Mouse (Mus musculus) forebrain, embryonic 13.5 days (tissue): Measurements from ENCODE around the gene Tomt. TPM values are rescaled to one million over a fixed set of nuclear protein-coding genes. Genes with fewer than 3 reads are reported as not detected.
"Not testable (repeated sequence)": the region's sequence is repeated elsewhere in the genome, so short reads cannot be mapped to it uniquely, and the experiment has no call there.

Experiments used
- ATAC-seq: fragments of 200-750 bp; cut with Nextera tagmentation; 2 replicates; pipeline ENCODE4 v1.8.0; 2017
- H3K27ac ChIP-seq: fragments of 300-500 bp; sonication (generic); 2 replicates; pipeline ENCODE4 v1.5.1; 2015; ENCODE audit warnings: inconsistent platforms, mild to moderate bottlenecking, moderate library complexity
- H3K27me3 ChIP-seq: fragments of 300-500 bp; sonication (generic); 2 replicates; pipeline ENCODE4 v1.6.1; 2015; ENCODE audit warnings: mild to moderate bottlenecking, inconsistent platforms
- H3K36me3 ChIP-seq: fragments of 300-500 bp; sonication (generic); 2 replicates; pipeline ENCODE4 v1.6.1; 2015; ENCODE audit warnings: mild to moderate bottlenecking, inconsistent platforms; ENCODE audit not compliant: poor library complexity, severe bottlenecking
- H3K4me1 ChIP-seq: fragments of 300-500 bp; sonication (generic); 2 replicates; pipeline ENCODE4 v1.6.1; 2015; ENCODE audit warnings: inconsistent platforms
- H3K4me2 ChIP-seq: fragments of 300-500 bp; sonication (generic); 2 replicates; pipeline ENCODE4 v1.6.1; 2015; ENCODE audit warnings: inconsistent platforms, mild to moderate bottlenecking, moderate library complexity
- H3K4me3 ChIP-seq: fragments of 300-500 bp; sonication (generic); 2 replicates; pipeline ENCODE4 v1.5.1; 2015; ENCODE audit warnings: mild to moderate bottlenecking, inconsistent platforms
- H3K9ac ChIP-seq: fragments of 300-500 bp; sonication (generic); 2 replicates; pipeline ENCODE4 v1.6.1; 2015; ENCODE audit warnings: mild to moderate bottlenecking, inconsistent platforms
- H3K9me3 ChIP-seq: fragments of 300-500 bp; sonication (generic); replicated peaks from 2 replicates; pipeline ENCODE4 v1.6.1; 2016; ENCODE audit warnings: inconsistent platforms
- WGBS: fragments of 180-500 bp; shearing (Covaris S2); methylation state at CpG from one replicate; pipeline ENCODE4 v1.1.7; 2015; 5-methylcytosine and 5-hydroxymethylcytosine counted together
- polyA plus RNA-seq: library from polyadenylated mRNA; unstranded; fragments of >200 nt; fragmentation: Nextera tagmentation; extraction: Ambion mirVana; gene quantifications from 2 replicates; pipeline ENCODE4 v1.2.1, GENCODE M21; 2015

Tomt gene
- polyA plus RNA-seq, 1 experiment from 2014 or later, result 0.57 TPM

GRCm38 (mm10) chr7:101933300-101933699 is 27.1 kb upstream of the Tomt start:
- no peaks in the 10 kb centered on the region for H3K27me3 ChIP-seq
- WGBS, result 8% methylated on average over 15 of the region's 15 CpGs
- peak overlapping the region; percentile 85 for H3K9ac ChIP-seq
- H3K36me3 ChIP-seq, result no peaks in the 10 kb centered on the region
- peak overlapping the region; percentile 89 for H3K4me3 ChIP-seq
- peaks cover 28% of the 10 kb centered on the region for H3K4me1 ChIP-seq
- H3K27ac ChIP-seq, result no peak overlapping the region
- ATAC-seq, result peak; percentile 36
- H3K9me3 ChIP-seq, result no peaks in the 10 kb centered on the region
- H3K4me2 ChIP-seq, result peak overlapping the region; percentile 77

- H3K36me3 ChIP-seq, result no peaks in the 10 kb centered on the region
- no peaks in the 10 kb centered on the region for H3K27me3 ChIP-seq
- H3K27ac ChIP-seq, result no peak overlapping the region
- ATAC-seq, result no peak
- peak overlapping the region; percentile 89; the same call in 1 of the 2 replicates for H3K4me3 ChIP-seq
- 92% methylated on average over 1 of the region's 1 CpGs for WGBS
- peaks cover 28% of the 10 kb centered on the region for H3K4me1 ChIP-seq
- no peak overlapping the region for H3K9ac ChIP-seq
- no peaks in the 10 kb centered on the region for H3K9me3 ChIP-seq
- H3K4me2 ChIP-seq, result peak overlapping the region; percentile 77
Measured at GRCm38 (mm10) chr7:101932551-101932950, 26.4 kb upstream of the Tomt start.

DNA sequence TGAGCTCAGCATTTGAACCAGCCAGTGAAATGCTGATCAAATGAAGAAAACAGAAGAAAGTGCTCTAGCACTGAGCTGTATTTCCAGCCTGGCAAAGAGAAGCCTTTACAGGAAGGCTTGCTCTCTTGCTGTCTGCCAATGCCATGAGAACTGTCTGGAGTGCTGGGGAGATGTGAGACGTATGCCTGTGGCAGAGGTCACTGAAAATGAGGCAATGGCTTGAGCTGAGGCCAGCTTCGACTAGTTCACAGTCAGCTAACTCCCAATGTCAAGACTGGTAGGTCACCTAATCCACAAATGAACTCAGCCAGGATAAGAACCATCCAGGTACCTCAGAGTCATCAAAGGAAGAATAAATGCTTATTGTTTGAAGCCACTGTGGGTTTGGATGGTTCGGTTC is 21.9 kb upstream of the Tomt start:
- Histone ChIP-seq H3K4me1 (peaks cover 8% of the 10 kb centered on the region), H3K4me3 (no peak overlapping the region), H3K36me3 (no peaks in the 10 kb centered on the region), H3K9me3 (no peaks in the 10 kb centered on the region), H3K27me3 (no peaks in the 10 kb centered on the region), H3K27ac (no peak overlapping the region), H3K4me2 (no peak overlapping the region), H3K9ac (no peak overlapping the region)
- WGBS, result 95% methylated on average over 3 of the region's 3 CpGs
- no peak for ATAC-seq

- not testable (repeated sequence) for H3K27me3 ChIP-seq, ATAC-seq, H3K4me2 ChIP-seq, H3K9me3 ChIP-seq, H3K9ac ChIP-seq, H3K4me3 ChIP-seq, H3K36me3 ChIP-seq, H3K27ac ChIP-seq, H3K4me1 ChIP-seq
Measured at GRCm38 (mm10) chr7:101925892-101926291, 19.7 kb upstream of the Tomt start.

DNA sequence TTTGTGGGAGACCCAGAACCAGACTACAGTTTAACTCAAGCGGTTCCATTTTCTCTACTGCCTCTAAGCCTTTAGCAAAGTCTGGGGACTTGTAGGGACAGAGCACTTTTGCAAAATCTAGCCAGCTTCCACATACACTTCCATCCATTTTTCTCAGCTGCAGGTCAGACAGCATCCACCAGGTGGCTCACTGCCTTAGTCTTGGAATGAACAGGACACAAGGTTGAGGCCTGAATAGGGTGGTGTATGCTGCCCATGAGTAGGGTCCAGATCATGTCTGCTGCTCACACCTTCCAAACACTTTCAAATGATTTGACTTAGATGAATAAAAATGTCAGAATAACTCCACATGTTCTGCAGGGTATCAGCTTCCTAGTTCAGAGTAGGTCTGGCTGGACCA is 11.9 kb upstream of the Tomt start:
- no peaks in the 10 kb centered on the region for H3K27me3 ChIP-seq
- H3K4me2 ChIP-seq, result no peak overlapping the region
- WGBS, result 17% methylated on average over 1 of the region's 1 CpGs
- H3K27ac ChIP-seq, result no peak overlapping the region
- H3K9ac ChIP-seq, result no peak overlapping the region
- H3K36me3 ChIP-seq, result peaks cover 17% of the 10 kb centered on the region
- no peaks in the 10 kb centered on the region for H3K9me3 ChIP-seq
- H3K4me3 ChIP-seq, result no peak overlapping the region
- H3K4me1 ChIP-seq, result no peaks in the 10 kb centered on the region
- peak; percentile 81 for ATAC-seq

DNA sequence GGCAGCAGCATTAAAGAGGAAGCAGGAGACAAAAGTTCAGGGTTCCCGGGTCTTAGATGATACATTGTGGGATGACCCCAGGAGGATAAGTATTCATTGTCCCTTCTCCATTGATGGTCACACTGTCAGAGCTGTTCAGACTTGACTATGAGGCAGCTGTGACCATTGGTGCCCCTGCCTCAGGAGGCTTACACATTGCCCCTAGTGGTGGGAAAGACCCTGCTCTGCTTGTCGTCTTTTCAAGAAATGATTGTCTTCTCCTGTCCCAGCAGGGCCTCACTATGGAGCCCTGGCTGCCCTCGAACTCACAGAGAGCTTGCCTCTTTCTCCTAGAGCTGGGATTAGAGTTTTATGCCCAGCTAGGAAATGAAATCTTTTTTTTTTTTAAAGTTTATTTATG is 5.8 kb upstream of the Tomt start:
- Histone ChIP-seq H3K4me2 (no peak overlapping the region), H3K4me3 (no peak overlapping the region), H3K4me1 (peaks cover 17% of the 10 kb centered on the region), H3K9me3 (no peaks in the 10 kb centered on the region), H3K27me3 (no peaks in the 10 kb centered on the region), H3K27ac (no peak overlapping the region), H3K9ac (no peak overlapping the region), H3K36me3 (peaks cover 61% of the 10 kb centered on the region)
- WGBS, result 57% methylated on average over 3 of the region's 3 CpGs
- no peak for ATAC-seq

GRCm38 (mm10) chr7:101910138-101910537 is 4.0 kb upstream of the Tomt start:
- Histone ChIP-seq H3K27me3 (no peaks in the 10 kb centered on the region), H3K27ac (no peak overlapping the region), H3K36me3 (peaks cover 61% of the 10 kb centered on the region), H3K9ac (no peak overlapping the region), H3K9me3 (no peaks in the 10 kb centered on the region), H3K4me3 (no peak overlapping the region), H3K4me1 (peaks cover 28% of the 10 kb centered on the region), H3K4me2 (no peak overlapping the region)
- ATAC-seq, result no peak
- WGBS, result 91% methylated on average over 4 of the region's 4 CpGs

DNA sequence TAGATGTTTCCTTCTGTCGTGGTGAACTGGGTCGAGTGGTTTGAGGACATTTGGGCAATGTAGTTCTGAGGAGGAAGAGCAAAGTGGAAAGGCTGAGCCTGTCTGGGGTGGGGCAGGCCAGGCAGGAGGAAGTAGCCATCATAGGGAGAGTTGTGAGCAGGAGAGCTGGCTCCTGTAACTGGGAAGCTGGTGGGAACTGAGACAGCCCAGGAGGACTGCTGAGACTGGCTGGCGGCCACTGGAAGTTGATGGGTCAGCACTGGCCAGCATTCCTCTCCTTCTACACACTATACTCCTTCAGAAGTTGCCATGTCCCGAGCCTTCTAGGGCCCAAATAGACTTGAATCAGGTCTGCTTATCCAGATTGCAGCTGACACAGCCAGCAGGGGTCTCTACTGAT is 2.2 kb upstream of the Tomt start:
- ATAC-seq, result no peak
- Histone ChIP-seq H3K9ac (peak overlapping the region; percentile 17; the same call in 1 of the 2 replicates), H3K27me3 (no peaks in the 10 kb centered on the region), H3K9me3 (no peaks in the 10 kb centered on the region), H3K4me3 (no peak overlapping the region), H3K4me1 (peaks cover 32% of the 10 kb centered on the region), H3K4me2 (no peak overlapping the region), H3K27ac (no peak overlapping the region), H3K36me3 (peaks cover 46% of the 10 kb centered on the region)
- 87% methylated on average over 4 of the region's 4 CpGs for WGBS

GRCm38 (mm10) chr7:101906696-101907095 is 537 bp upstream of the Tomt start:
- H3K4me1 ChIP-seq, result peaks cover 32% of the 10 kb centered on the region
- peaks cover 5% of the 10 kb centered on the region; the same call in 1 of the 2 replicates for H3K9me3 ChIP-seq
- no peaks in the 10 kb centered on the region for H3K27me3 ChIP-seq
- H3K9ac ChIP-seq, result peak overlapping the region; percentile 91
- H3K4me3 ChIP-seq, result peak overlapping the region; percentile 84
- H3K27ac ChIP-seq, result no peak overlapping the region
- 83% methylated on average over 8 of the region's 8 CpGs for WGBS
- H3K4me2 ChIP-seq, result peak overlapping the region; percentile 77
- peaks cover 42% of the 10 kb centered on the region for H3K36me3 ChIP-seq
- no peak for ATAC-seq

- Histone ChIP-seq H3K9ac (peak within 1 kb of the TSS; percentile 91), H3K4me1 (peaks cover 32% of the 10 kb centered on the region), H3K4me2 (peak within 1 kb of the TSS; percentile 77), H3K36me3 (peaks cover 38% of the 10 kb centered on the region), H3K27ac (peak within 1 kb of the TSS; percentile 93), H3K9me3 (peaks cover 5% of the 10 kb centered on the region; the same call in 1 of the 2 replicates), H3K4me3 (peak within 1 kb of the TSS; percentile 84), H3K27me3 (no peaks in the 10 kb centered on the region)
- under 1% methylated on average over 61 of the region's 61 CpGs for WGBS
- ATAC-seq, result peak; percentile 99
Measured at GRCm38 (mm10) chr7:101905561-101906286, 435 bp downstream of the Tomt start, which contains the start of gene Lamtor1. Gene Lamtor1 (plus strand): TSS chr7:101905904.

GRCm38 (mm10) chr7:101902846-101903245 is 3.3 kb downstream of the Tomt start:
- peaks cover 5% of the 10 kb centered on the region; the same call in 1 of the 2 replicates for H3K9me3 ChIP-seq
- no peak overlapping the region for H3K27ac ChIP-seq
- no peak overlapping the region for H3K4me2 ChIP-seq
- H3K9ac ChIP-seq, result no peak overlapping the region
- H3K4me1 ChIP-seq, result peaks cover 21% of the 10 kb centered on the region
- ATAC-seq, result no peak
- no peaks in the 10 kb centered on the region for H3K27me3 ChIP-seq
- H3K4me3 ChIP-seq, result no peak overlapping the region
- peaks cover 37% of the 10 kb centered on the region for H3K36me3 ChIP-seq

DNA sequence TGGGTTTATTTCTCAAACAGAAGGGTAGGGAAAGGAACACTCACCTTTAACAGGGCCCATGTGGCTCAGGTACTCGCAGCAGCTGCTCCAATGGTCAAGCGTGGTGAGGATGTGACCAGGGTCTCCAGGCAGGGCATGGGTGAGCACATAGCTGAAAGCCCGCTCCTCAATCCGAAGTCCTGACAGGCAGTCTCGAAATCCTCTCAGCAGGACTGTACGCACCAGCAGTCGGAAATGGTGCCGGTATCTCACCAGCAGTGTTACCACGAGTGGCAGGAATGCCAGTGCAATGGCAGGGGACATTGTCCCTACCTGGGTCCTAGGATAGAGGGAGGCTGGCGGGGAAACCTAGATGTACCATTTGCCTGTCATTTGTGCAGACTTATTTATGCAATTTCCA is 4.2 kb downstream of the Tomt start:
- Histone ChIP-seq H3K4me2 (no peak overlapping the region), H3K36me3 (peaks cover 37% of the 10 kb centered on the region), H3K9me3 (peaks cover 5% of the 10 kb centered on the region; the same call in 1 of the 2 replicates), H3K4me3 (no peak overlapping the region), H3K27ac (no peak overlapping the region), H3K27me3 (no peaks in the 10 kb centered on the region), H3K4me1 (peaks cover 20% of the 10 kb centered on the region), H3K9ac (no peak overlapping the region)
- WGBS, result 95% methylated on average over 10 of the region's 10 CpGs
- no peak for ATAC-seq
